Mouse (Mus musculus): ENCODE data around the gene Fzd2.
"Not testable (repeated sequence)": the region's sequence is repeated elsewhere in the genome, so short reads cannot be mapped to it uniquely, and the experiment has no call there.

The Fzd2 gene

DNA sequence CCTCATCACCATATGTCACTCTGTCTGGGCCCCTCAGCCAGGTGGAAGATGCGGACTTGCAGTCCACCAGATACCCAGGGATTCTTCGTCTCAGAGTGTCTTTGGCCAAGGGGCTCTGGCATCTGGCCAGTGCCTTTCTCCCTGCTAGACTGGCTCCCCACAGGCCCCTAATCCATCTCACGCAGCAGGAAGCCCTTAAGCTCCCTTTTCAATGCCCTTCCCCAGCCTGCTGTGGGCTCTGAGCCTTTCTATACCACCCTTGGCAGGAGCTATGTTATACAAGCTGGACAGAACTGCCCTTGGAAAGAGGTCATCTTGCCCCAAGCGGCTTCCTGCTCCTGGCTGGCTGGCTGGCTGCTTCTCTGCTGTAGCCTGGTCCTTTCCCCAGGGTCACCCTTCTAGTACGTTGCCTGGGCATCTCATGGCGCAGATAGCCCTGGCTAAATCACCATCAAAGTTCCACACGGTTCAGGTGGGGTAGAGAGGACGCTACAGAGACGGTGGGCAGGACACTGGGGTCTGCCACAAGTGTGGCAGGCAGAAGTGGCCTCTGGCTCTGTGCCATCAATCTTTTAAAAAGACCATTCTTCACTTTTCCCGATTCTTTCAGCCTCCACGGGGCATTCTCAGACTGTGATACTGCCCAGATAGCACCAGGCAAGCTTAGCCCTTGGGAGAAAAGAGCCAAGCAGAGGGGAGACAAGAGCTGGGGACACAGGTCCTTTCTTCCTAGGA, 22.7 kb upstream of the Fzd2 start:
- no peak for DNase-seq (ENCODE audit: low read depth, low spot score)

DNA sequence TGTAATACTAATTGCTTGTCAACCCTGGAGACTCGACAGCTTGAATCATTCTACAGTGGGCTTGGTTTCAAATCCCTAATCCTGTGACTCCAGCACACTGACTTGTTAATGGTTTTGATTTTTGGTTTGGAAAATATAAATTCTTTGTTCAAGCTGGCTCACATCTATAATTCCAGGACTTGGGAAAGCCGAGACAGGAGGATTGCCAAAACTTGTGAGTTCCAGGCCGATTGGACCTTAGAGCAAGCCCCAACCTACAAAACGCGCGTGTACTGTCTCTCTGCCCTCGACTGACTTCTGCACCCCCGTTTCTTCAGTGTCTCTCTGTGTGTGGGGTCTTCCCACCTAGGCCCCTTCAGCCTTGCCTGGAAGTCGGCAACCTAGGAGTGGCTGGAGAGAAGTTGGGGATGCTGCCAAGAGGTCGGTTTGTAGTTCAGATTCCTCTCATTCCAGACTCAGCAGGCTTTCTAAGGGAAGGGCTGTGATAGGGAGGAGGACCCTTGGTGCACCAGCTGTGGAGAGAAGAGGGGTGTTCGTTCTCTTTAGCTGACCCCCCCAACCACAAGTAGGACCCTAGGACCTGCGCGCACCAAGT, 22.1 kb upstream of the Fzd2 start:
- no peak for DNase-seq (ENCODE audit: low read depth, low spot score)

DNA sequence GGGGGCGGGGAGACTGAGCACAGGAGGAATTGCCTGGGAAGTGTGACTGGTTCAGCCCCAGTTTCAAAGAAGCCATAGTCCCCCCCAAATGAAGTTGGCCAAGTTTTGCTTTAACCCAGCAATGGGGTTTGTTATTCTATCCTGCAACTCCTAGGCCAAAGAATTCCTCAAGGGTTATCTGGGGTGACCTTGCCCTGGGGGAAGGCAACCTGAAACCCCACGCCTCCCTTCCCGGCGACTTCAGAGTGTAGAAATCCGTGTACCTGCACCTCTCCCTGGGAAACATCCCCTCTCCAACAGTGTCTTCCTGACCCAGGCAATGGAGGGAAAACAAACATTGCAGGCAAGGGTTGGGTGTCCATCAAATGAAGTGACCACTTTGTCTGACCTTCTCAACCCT, 21.5 kb upstream of the Fzd2 start:
- DNase-seq (ENCODE audit: low read depth, low spot score), result no peak

DNA sequence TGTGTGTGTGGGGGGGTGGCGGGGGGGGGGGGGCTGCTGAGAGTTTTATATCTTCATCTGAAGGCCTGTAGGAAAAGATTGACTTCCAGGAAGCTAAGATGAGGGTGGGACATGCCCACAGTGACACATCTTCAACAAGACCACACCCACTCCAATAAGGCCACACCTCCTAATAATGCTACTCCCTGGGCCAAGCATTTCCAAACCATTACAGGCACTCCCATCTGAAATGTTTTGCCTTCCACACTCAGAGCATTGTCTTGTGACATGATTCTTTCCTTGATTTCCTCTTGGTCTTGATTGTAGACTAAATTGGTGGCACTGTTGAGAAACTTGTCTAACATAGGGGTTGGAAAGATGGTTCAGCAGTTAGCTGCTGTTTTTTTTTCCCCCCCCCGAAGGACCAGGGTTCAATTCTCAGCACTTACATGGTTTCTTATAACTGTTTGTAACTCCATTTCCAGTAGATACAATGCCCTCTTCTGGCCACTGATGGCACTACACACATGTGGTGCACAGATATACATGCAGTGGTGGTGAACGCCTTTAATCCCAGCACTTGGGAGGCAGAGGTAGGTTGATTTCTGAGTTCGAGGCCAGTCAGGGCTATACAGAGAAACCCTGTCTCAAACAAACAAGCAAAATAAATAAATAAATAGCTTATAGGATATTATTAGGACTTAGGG, 17.6 kb upstream of the Fzd2 start:
- DNase-seq (ENCODE audit: low read depth, low spot score), result no peak

DNA sequence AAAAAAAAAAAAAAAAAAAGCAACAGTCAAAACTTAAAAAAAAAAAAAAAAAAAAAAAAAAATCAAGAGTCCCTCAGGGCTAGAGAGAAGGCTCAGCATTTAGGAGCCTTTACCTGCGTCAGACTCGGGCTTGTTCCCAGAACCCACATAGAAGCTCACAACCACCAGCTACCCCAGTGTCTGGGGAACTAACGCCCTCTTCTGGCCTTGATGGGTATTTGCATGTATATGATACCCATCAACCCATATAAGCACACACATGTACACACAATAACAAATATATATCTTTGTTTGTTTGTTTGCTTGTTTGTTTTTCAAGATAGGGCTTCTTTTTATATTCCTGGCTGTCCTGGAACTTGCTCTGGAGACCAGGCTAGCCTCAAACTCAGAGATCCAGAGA, 16.6 kb upstream of the Fzd2 start:
- no peak for DNase-seq (ENCODE audit: low read depth, low spot score)

DNA sequence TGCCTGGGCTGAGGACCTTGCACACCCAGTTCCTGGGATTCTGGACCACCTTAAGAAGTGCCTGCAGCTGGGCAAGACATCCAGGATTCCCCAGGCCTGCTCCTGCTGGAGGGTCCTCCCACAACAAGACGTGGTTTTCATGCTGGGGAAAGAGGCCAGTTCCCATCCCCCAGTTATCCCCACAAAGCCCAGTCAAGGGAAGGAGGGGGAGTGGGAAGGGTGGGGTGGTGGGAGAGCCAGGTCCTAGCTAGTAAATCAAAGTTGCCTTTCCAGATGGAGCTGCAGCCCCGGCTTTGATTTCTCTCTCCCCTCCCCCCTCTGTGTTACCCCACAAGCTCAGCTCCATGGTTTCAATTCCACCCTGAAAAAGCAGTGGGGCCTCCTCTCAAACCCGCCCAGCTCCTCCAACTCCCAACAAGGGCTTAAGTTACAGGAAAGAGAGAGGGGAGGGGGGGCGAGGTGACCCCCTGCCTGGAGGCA, 8.8 kb upstream of the Fzd2 start:
- no peak for DNase-seq (ENCODE audit: low read depth, low spot score)

DNA sequence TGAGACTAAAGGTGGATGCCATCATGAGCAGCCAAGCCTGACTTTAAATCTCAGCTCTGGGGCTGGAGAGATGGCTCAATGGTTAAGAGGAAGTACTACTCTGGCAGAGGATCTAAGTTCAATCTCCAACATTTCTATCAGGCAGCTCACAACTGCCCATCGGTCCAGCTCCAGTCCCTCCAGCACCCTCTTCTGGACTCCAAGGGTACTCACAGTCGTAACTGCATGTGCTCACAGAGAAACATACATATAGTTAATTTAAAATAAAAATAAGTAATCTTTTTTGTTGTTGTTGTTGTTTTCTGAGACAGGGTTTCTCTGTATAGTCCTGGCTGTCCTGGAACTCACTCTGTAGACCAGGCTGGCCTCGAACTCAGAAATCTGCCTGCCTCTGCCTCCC, 4.3 kb upstream of the Fzd2 start:
- no peak for DNase-seq (ENCODE audit: low read depth, low spot score)

DNA sequence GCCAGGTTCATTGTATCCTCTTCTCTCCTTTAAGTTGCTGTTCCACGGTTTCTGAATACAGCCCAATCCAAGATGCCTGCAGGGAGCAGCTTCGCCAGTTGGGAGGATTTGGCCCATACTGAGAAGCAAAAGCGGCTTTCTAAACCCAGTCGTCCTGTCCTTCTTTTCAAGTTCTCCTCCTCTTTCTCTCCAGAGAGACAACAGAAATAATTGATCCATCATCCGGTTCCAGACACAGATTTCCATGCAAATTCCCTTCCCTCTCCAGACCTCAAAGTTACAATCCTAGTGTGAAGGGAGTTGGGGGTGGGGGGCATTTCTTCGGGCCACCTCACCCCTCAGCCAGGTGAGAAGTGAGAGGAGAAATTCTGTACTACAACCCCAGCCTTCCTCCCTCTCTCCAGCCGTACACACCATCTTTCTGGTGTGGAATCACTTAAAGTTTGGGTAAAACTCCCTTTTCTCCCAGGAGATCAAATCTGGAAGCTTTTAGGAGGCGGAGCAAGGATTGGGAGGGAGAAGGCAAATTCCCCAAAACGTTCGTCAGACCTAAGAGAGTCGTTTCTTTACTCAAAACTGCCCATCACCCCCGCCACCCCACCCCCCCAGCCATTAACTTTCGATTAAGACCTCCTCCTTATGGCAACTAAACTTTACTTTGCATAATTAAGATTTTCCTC, 1.2 kb upstream of the Fzd2 start:
- DNase-seq (ENCODE audit: low read depth, low spot score), result no peak

DNA sequence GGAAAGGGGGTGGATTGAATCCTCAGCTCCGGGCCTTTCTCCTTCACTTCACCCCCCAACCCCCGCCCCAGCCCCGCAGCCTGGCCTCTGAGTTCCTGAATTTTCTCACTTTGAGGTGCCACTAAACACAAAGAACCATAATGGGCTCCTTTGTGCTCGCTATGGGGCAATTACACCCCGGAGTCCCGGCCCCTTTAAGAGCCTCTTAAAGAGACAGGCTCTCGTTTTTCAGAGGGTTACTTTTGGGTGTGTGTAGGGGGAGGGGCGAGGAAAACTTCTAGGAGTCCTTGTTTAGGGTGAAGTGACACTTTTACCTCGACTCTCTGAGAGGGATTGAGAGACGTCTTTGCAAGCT, 723 bp upstream of the Fzd2 start:
- no peak for DNase-seq (ENCODE audit: low read depth, low spot score)

DNA sequence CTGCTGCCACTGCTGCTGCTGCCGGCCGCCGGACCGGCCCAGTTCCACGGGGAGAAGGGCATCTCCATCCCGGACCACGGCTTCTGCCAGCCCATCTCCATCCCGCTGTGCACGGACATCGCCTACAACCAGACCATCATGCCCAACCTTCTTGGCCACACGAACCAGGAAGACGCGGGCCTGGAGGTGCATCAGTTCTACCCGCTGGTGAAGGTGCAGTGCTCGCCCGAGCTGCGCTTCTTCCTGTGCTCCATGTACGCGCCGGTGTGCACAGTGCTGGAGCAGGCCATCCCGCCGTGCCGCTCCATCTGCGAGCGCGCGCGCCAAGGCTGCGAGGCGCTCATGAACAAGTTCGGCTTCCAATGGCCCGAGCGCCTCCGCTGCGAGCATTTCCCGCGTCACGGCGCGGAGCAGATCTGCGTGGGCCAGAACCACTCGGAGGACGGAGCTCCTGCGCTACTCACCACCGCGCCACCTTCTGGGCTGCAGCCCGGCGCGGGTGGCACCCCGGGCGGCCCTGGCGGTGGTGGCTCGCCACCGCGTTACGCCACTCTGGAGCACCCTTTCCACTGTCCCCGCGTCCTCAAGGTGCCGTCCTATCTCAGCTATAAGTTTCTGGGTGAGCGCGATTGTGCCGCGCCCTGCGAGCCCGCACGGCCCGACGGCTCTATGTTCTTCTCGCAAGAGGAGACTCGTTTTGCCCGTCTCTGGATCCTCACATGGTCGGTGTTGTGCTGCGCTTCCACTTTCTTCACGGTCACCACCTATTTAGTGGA, 769 bp downstream of the Fzd2 start:
- no peak for DNase-seq (ENCODE audit: low read depth, low spot score)

DNA sequence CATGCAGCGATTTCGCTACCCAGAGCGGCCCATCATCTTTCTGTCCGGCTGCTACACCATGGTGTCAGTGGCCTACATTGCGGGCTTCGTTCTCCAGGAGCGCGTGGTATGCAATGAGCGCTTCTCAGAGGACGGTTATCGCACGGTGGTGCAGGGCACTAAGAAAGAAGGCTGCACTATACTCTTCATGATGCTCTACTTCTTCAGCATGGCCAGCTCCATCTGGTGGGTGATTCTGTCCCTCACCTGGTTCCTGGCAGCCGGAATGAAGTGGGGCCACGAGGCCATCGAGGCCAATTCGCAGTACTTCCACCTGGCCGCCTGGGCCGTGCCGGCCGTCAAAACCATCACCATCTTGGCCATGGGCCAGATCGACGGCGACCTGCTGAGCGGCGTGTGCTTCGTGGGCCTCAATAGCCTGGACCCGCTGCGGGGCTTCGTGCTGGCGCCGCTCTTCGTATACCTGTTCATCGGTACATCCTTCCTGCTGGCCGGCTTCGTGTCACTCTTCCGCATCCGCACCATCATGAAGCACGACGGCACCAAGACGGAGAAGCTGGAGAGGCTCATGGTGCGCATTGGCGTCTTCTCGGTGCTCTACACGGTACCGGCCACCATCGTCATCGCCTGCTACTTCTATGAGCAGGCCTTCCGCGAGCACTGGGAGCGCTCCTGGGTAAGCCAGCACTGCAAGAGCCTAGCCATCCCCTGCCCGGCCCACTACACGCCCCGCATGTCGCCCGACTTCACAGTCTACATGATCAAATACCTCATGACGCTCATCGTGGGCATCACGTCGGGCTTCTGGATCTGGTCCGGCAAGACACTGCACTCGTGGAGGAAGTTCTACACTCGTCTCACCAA, 1.6 kb downstream of the Fzd2 start:
- DNase-seq (ENCODE audit: low read depth, low spot score), result no peak

DNA sequence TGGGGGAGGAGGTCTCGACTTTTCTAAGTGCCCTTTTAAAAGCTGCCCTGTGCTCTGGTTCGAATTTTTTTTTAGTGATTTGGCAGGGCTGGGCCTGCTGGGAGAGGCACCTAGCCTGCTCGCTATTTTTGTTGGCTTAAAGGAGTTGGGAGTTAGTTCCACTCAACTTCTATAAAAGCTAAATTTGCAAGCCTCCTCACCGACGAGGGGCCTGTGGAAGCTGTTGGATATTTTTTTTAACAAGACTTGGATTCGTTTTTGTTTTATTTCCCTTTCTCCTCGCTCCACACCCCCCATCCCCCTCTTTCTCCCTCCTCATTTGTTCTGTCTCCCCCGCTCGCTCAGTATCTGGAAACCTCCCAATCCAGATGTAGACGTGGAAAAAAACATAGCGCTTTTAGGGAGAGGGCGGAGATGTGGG, 2.6 kb downstream of the Fzd2 start:
- DNase-seq (ENCODE audit: low read depth, low spot score), result no peak

DNA sequence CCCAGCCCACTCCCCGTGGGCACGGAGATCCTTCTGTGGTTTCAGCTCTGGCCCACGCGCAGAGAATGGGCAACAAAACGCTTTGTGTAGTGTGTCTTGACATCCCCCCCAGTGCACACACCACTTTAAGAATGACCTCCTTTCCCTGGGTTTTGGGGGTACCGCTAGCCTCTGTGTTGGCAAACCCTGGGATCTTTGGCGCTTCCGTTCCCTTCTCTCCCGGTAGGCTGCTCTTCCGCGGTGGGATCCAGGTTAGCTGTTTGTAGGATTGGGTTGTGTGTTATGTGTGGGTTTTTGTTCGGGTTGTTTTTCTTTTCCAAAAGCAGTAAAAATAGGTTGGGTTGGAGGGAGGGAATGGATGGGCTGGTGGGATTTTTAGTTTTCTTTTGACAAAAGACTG, 3.0 kb downstream of the Fzd2 start:
- not testable (repeated sequence) for DNase-seq (ENCODE audit: low read depth, low spot score)

DNA sequence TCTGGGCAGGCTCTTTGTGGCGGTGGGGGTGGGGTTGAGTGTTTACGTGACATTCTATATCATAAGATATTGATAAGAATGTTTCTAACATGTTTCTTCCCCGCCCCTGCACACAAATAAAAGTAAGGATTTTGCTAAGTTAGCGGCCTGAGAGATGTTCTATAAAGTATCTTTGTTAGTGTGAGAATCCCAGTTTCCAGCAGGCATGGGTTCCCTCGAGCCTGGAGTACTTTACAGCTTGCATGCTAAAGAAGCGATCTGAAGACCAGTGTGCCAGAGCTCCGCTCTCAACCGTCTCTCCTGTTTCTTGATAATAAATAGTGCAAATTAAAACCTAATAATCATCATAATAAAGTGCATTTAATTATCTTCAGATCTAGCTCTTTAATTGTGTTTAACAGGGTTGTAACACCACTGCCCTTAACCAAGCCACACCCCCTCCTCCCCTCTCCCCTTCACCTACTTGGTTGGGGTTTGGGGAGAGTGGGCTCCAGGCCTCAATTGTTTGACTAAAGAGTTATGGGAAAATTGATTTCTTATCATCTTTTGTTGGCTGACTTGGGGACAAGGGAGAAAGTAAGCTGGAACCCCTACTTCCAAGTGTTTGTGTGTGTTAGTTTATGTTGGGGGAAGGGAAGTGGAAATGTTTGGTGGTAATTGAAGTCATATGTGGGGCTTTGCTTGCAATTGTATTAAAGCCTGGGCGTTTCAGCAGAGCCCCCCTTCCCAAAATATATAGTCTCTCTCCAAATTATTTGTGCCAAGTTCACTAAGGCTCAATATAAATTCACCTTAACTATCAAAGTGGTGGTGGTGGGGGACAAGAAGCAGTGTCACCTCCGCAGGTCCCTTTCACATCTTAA, 3.7 kb downstream of the Fzd2 start:
- DNase-seq (ENCODE audit: low read depth, low spot score), result no peak

DNA sequence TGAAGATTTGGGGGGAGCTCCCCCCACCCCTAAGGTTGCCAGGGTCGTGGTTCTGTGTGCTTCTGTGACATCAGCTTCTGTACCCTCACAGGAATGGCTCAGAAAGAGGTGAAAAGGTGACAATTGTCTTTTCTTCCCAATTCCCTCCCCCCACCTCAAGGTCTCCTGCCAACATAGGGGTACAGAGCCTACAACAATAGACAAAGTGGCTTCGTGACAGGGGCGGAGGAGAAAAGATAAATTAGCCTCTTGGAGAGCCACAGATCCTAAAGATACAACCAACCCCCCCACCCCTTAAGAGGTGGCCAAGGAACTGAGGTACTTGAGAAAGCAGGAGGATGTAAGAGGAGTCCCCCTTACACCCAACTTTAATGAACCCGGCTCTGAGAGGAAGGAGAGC, 4.5 kb downstream of the Fzd2 start:
- no peak for DNase-seq (ENCODE audit: low read depth, low spot score)

DNA sequence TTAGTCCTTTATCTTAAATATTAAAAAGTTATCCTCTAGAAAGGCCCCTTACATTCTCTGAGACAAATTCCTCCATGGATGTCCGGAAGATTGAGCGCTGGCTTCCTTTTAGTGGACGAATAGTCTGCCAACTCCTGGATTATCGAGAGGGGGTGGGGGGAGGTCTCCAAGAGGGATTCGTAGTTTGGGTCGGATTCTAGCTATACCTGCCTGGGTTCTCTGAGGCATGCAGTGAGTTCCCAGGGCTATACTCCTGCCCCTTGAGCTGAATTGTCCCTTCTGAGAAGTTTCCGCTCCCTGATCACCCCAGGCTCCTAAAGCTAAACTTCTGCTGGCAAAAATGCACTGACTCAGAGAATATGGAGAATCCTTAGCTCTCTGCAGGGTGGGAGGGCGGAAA, 5.3 kb downstream of the Fzd2 start:
- no peak for DNase-seq (ENCODE audit: low read depth, low spot score)

DNA sequence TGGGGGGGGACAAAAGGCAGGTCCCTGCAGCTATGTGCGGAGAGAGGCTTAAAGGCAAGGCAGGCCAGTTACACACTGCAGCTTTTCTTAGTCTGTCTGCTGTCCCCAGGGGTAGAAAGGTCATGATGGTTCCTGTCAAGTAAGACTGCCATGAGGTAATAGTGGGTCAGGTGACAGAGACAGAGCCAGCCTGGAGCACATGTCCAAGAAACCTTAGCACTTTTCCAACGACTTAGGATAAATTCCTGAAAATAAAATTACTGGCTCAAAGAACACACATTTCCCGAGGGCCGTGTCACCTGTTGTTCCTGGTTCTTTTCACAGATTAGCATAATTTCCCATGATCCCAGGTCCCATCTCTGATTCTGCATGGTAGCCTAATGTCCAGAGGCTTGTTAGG, 6.1 kb downstream of the Fzd2 start:
- no peak for DNase-seq (ENCODE audit: low read depth, low spot score)

DNA sequence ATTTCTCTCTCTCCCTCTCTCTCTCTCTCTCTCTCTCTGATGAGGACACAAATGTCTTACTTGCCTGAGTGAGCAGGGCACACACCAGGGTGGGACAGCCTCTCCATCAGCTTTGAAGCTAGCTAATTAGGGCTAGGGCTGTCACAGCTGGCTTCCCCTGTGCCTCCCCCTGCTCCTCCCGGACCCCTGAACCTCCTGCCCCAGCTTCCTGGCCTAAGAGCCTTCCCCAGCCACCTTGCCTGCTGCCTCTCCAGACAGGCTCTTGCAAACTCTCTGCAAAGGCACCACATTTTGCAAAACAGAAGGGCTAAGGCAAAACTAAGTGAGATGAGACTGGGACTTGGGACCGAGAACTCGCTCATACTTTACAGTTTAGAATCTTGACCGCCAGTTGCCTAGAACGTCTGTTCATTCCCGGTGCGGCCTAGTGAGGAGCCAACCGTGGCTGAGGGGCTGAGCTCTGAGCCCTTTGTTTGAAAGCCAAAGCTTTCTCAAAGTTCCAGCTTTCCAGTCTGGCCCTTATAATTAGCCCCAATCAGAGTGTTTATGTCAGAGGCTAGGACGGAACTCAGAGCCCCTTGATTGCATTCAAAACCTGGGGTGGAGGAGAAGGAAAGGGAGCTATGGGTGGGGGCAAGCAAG, 6.6 kb downstream of the Fzd2 start:
- no peak for DNase-seq (ENCODE audit: low read depth, low spot score)

DNA sequence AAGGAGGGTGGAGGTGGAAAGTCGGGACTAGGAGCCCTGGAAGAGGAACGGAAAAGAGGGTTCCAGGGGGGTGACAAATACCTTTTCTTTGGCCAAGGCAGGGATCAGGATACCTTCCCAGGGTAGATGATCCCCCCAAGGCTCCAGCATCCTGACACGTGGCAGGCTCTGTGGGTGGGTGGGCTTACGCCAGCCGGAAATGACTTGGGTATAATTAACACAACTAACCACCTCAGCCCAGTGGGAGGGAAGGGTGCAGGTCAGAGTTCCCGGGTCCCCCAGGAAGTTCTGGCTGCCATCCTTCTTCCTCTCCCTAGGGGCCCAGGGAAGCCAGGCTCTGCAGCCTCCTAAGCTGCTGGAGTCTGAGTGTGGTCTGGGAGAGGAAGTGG, 7.1 kb downstream of the Fzd2 start:
- DNase-seq (ENCODE audit: low read depth, low spot score), result no peak

Data from CD4-positive helper T cell, adult 2 months (primary cell).